Mouse (Mus musculus): ENCODE measurements at regions not wholly inside any gene's neighbourhood (a gene's known extent, or its start where the extent isn't known, plus 50 kb on each side); places are given as distances from the start of the nearest gene placed in this dataset.

- no peak for TF ChIP-seq FLI1 (IDR thresholded peaks at IDR 0.05; ENCODE audit: low read length)
- no peak for TF ChIP-seq GATA1 (IDR thresholded peaks at IDR 0.05; ENCODE audit: borderline replicate concordance, low read length)
Observed at GRCm38 (mm10) chr2:146637573-146637972, 125.4 kb upstream of the Ralgapa2 start.

Data from megakaryocyte, embryonic 14.5 days (primary cell).